Mouse (Mus musculus): ENCODE results near the gene St7. TPM values are rescaled to one million over a fixed set of nuclear protein-coding genes. Genes with fewer than 3 reads are reported as not detected.
A peak's percentile ranks its signal among the peaks of the same experiment; 100 is the strongest.
"Not testable (repeated sequence)": the region's sequence is repeated elsewhere in the genome, so short reads cannot be mapped to it uniquely, and the experiment has no call there.

Gene St7
- total RNA-seq (2014; fragmentation: Nextera tagmentation) = 30.0 and 31.2 TPM in 2 replicates
- 42.6 and 45.5 TPM in 2 replicates for total RNA-seq (2017)

DNA sequence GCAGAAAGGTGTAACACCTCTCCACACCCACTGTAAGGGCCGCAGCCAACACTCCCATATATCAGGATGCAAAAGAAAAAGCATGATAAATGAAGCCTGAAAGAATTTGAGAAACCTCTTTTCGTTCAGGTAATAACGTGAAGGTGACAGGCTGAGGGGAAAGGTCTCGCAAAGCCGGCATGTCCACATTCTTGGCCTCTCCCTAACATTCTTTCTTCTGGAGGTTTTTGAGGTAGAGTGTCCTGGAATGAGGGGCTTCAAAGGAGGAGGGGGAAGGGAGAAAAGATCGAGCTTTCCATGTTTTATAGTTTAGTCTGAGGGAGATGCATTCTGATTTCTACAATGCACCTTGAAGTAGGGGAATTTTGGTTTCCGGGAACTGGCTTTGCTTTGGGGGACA is at the start of gene St7:
TSS of gene St7 (plus strand) at position 287 of the 400 bp plus-strand sequence.
- ATAC-seq (replicated peaks; ENCODE audit: poor library complexity, severe bottlenecking) = no peak

DNA sequence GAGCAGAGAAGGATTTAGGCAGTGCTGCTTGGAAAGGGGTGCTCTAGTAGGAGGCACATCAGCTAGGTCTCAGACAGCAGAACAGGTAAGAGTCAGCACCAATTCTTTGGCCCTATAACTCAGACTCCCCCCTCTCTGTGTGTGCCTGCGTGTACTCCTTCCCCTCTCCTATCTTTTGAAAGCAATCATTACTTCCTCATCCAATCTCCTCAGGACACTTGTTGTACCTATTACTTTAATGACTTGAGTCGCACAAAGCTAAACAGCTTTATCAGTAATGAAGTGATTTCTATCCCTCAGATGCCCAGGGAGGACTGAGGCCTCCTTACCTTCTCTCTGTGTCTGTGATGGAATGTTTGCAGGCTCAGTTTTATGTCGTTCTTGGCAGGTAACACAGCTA is 46.6 kb upstream of the St7 start:
- peak; percentile 47 for ATAC-seq (replicated peaks; ENCODE audit: poor library complexity, severe bottlenecking)

DNA sequence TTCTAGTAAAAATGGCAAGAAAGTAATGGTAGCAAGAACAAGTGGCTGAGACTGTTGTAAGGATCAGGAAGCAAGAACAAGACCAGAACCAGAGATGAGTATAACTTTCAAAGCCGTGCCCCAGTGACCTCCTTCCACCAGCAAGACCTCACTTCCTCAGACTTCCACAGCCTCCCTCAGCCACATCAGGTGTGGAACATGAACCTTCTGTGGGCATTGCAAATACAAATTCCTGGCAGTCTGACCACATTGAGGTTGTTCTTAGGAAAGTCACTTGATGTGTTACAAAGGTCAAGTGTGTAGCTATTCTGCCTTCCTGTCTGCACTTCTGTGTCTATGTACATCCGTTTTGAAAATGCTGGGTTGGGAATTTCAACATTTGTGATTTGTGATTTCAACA is 40.6 kb upstream of the St7 start:
- ATAC-seq (replicated peaks; ENCODE audit: poor library complexity, severe bottlenecking) = peak; percentile 82

DNA sequence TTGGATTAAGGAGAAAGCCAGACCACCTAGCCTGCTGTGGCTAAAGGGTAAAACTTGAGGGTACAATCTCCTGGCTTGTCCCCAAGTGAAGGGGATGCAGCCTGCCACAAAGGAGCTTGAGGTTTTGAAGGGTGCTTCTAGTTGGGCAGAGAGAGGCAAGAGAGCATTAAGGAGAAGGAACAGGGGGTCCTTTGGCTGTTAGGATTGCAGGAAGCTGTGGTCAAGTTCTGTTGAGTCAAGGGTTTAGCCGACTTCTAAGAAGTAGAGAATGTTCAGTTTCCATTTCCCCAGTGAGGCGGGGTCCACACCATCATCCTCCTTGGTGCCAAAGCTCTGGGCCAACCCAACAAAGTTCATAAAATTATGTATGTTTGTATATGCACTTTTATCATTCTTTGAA is 37.7 kb upstream of the St7 start:
- peak; percentile 84 for ATAC-seq (replicated peaks; ENCODE audit: poor library complexity, severe bottlenecking)

DNA sequence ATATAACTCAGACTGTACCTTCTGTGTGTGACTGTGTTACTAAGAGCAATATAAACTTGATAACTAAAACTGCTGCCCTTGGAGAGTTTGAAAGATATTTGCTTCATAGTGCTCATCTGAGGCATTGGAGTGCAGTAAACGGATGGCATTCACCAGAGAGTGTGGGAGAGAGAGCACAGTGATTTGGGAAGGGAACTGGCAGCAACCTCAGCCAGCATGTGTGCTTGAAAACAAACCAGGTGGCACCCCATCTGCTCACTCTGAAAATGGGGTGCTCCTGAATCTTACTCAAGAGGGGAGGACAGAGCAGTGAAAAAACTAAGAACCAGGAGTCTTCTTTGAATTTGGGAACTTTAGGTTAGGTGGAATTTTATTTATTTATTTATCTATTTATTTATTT is 35.4 kb upstream of the St7 start:
- ATAC-seq (replicated peaks; ENCODE audit: poor library complexity, severe bottlenecking) = no peak

DNA sequence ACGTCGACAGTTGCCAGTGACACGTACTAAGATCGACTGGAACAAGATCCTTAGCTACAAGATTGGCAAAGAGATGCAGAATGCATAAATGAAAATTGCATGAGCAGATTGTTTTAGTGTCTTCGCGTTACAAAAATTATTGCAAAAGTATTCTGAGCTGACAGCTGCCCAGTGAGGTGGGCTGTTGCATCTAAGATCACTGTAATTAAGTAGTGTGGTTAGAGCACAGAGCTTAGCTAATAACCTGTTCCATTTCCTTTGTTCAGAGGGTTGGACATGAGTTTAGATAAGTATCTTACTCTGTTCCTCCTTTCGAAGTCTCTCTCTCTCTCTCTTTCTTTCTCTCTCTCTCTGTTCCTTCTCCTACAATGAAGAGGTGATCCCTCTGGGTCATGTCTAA is 27.4 kb upstream of the St7 start:
- peak; percentile 68 for ATAC-seq (replicated peaks; ENCODE audit: poor library complexity, severe bottlenecking)

DNA sequence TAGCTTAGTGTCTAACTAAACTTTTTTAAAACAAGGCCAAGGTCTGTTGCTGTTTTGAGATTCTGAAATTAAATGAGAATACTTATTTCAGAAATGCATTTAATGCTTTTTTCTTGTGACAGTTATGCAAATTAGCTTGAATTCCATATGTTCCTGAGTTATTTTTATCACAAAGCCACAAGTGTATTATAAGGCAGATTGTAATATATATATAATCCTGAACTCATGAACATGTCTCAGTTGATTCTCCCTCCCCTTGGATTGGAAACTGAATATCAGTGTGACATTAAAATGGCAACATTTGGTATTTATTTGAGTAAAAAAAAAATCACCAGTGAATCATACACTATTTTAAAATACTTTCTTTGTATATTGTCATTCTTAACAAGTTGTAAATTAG is 26.7 kb upstream of the St7 start:
- no peak for ATAC-seq (replicated peaks; ENCODE audit: poor library complexity, severe bottlenecking)

DNA sequence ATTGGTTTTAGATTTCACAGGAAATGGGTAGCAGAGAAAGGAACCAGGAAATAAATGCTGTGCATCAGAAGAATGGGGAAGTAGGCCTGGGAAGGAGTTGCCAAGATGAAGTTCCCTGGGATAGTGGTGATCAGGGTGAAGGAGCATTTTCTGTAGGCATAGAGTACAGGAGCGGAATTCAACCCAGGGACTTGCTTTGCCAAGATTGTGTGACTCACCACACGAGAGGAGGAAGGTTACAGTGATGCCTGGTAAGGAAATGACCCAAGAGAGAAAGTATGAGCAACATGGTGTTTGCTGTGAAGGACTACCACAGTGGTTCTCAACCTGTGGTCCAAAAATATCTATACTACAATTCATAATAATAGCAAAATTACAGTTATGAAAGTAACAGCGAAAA is 24.9 kb upstream of the St7 start:
- ATAC-seq (replicated peaks; ENCODE audit: poor library complexity, severe bottlenecking) = peak; percentile 38

DNA sequence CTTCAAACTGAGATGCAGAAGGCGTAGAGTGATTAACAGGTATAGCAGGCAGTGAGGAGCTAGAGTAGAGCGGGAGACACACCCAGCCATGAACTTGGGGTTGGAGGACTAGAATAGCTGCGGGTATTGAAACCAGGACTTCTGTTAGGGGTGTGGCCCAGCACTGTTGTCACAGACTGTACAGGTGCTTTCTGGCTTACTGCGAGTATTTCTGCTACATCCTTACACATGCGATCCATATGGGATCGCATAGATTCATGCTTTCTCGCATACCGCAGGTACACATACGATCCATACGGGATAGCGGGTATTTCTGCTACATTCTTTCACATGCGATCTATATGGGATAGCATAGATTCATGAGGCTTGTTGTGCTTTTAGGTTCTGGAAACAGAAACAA is 24.4 kb upstream of the St7 start:
- no peak for ATAC-seq (replicated peaks; ENCODE audit: poor library complexity, severe bottlenecking)

DNA sequence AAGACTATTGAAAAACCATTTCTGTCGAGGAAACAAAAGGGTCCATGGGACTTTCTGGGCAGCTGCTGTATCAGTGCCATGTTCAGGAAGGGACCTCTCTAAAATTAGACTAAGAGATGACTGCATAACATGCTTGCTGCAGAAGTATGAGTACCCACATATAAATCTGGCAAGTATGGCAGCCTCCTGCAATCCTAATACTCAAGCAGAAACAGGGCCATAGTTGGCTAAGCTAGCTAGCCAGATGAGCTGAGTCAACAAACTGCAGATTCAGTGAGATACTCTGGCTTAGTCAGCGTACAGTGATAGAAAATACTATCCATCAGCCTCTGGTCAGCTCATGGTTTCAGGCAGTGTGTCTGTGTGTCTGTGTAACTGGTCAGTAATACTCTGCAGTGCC is 22.9 kb upstream of the St7 start:
- ATAC-seq (replicated peaks; ENCODE audit: poor library complexity, severe bottlenecking) = no peak

DNA sequence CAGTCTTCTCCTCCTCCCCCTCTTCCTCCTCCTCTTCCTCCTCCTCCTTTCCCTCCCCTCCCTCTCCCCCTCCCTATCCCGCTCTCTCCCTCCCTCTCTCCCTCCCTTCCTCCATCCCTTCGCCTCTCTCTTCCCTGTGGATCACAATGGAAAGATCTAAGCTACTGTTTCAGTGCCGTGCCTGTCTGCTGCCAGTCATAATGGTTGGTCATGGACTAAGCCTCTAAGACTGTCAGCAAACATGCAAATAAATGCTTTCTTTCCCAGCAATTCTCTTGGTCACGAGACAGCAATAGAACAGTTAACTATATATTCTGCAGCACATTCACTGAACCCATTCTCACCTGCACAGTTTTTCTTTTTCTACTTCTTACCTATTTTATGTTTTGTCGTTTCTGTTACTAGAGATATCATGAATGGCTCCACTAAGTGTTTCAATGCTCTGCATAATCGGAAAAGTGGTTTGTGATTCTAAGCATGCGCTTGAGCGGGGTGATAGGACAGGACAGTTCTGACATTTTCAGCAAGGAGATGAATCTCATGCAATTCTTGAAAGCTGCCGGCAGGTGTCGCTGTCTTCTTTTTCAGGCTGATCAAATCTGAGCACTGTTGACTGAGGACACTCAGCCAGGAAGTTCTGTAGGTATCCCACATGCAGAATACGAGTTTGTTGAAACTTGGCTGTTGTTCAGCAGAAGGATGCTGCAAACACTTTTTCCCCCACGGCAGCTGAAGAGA is 17.5 kb upstream of the St7 start:
- peak; percentile 86 for ATAC-seq (replicated peaks; ENCODE audit: poor library complexity, severe bottlenecking)

DNA sequence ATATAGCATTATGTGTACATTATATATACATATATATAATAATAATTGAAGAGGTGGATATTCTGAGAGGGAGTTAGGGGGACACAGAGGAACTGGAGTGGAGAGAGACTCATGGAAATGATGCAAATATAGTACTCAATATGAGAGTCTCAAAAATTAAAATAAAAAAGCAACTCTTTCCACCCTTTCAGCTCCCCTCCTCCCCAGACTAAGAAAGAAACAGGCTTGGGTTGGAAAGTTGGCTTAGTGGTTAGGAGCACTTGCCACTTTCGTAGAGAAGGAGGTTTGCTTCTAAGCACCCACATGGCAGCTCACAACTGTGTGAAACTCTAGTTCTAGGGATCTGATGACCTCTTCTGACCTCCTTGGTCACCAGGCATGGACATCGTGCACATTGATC is 15.7 kb upstream of the St7 start:
- ATAC-seq (replicated peaks; ENCODE audit: poor library complexity, severe bottlenecking) = no peak

DNA sequence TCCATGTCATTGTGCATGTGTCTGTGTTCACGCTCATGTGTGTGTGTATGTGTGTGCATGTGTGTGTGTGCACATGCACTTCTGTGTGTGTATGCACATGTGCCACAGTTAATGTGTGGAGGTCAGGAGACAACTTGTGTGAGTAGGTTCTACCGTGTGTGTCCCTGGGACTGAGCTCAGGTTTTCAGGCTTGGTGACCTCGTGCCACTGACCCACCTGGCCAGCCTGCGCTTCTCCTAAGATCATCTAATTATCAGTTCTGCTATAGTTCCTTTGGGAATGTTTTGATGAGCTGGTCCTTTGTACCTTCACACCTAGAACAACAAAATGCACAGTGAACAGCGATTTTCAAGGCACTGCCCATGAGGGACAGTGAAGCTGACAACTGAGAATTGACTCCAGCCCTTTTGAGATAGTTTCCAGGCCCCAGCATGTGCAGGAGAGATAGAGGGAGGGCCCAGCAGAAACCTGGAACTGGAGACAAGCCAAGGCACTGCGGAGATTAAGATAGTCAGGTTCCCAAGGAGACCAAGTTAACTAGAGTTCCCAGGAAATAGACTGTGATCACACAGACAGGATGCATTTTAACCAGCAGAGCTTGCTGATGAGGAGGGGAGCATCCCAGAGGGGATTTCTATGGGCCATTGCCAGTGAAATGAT is 12.3 kb upstream of the St7 start:
- ATAC-seq (replicated peaks; ENCODE audit: poor library complexity, severe bottlenecking) = no peak

DNA sequence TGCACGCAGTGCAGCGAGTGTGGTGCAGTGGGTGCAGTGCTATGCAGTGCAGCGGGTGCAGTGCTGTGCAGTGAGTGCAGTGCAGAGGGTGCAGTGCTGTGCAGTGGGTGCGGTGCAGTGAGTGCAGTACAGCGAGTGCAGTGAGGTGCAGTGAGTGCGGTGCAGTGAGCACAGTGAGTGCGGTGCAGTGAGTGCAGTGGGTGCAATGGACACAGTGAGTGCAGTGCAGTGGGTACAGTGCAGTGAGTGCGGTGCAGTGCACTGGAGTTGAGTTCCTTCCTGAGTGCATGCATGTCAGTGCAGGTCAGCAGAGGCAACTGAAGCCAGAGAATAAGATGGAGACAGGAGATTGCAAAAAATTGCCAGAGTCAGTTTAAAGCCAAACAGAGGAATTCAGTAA is 10.9 kb upstream of the St7 start:
- no peak; the same call in 1 of the 2 replicates for ATAC-seq (replicated peaks; ENCODE audit: poor library complexity, severe bottlenecking)

DNA sequence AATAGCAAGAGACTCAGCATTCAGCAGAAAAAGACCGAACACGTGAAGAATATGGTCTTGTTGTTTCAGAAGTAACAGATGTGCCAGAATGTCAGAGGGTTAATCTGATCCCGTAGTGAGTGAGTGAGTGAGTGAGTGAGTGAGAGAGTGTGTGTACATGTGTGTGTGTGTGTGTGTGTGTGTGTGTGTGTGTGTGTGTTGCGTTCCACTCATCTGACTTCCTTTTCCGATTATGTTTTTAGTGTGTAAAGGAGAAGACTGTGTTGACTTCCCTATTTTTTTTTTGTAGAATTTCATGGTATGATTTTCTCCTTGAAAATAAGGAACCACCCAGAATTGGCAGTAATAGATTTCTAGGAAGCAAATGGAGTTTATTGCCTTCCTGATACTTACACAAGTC is 4.1 kb upstream of the St7 start:
- ATAC-seq (replicated peaks; ENCODE audit: poor library complexity, severe bottlenecking) = peak; percentile 83

DNA sequence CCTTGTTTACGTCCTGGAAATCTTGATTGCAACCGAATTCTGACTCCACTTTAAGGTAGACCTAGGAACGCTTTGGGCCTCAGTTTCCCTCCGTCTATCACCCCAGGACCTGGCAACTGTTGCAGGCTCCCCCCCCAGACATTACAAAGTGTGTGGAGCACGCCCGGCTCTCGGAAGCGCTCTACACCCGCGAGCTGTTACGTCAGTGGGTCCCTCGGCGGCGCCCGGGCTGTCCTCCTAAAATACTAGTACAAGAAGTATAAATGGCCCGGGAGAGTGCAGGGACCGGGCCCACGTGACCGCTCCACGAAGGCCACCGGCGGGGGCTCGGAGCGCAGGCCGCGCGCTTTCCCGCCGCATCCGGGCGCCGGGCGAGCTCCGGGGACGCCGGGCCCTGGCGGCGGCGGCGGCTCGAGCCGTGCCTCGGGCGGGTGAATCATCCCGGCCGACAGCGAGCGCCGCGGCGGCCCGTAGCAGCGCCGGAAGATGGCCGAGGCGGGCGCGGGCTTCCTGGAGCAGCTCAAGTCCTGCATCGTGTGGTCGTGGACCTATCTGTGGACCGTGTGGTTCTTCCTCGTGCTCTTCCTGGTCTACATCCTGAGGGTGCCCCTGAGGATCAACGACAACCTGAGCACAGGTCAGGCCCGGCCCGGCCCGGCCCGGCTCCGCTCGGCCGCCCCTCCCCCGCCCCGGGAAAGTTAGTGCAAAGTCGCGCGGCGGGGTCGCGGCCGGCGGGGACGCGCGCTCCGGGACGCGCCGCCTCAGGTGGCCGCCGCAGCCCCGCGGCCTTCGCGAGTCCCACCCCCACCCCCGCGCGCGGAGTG is 1.2 kb downstream of the St7 start:
- peak; percentile 57 for ATAC-seq (replicated peaks; ENCODE audit: poor library complexity, severe bottlenecking)

DNA sequence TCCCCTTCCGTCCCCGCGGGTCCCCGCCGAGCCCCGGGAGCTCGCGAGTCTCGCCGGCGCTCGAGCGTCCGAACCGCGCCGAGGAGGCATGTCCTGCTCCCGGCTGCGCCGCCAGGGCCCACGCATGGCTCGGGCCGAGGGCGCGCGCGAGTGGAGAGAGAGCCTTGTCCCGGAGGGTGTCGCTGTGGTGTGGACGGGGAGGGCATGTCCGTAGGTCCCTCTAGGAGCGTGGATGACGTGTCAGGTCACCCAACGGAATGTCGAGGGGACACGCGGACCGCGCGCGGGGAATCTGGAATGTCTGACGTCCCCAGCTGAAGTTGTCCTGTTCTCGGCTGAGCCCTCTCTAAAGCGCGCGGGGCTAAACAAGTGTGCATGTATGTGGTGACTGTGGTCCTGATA is 1.8 kb downstream of the St7 start:
- ATAC-seq (replicated peaks; ENCODE audit: poor library complexity, severe bottlenecking) = peak; percentile 82

DNA sequence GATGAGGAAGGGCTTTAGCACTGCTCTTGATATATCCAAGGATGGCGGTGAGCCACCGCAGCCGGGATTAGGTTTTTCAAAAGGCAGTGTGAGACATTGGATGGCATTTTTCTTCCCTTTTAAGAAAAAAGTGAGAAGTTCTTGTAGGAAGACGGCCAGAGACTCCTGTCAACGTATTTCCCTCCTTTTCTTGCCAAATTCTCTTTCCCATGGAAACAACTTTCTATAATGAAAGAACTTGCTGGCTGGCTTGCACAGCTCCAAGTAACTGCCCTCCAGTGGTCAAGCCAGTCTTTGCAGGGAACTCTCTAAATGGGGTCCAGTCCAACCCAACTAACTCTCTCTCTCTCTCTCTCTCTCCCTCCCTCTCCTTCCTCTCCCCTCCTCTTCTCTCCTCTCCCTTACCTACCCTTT is 3.6 kb downstream of the St7 start:
- peak; percentile 32; the same call in 1 of the 2 replicates for ATAC-seq (replicated peaks; ENCODE audit: poor library complexity, severe bottlenecking)

DNA sequence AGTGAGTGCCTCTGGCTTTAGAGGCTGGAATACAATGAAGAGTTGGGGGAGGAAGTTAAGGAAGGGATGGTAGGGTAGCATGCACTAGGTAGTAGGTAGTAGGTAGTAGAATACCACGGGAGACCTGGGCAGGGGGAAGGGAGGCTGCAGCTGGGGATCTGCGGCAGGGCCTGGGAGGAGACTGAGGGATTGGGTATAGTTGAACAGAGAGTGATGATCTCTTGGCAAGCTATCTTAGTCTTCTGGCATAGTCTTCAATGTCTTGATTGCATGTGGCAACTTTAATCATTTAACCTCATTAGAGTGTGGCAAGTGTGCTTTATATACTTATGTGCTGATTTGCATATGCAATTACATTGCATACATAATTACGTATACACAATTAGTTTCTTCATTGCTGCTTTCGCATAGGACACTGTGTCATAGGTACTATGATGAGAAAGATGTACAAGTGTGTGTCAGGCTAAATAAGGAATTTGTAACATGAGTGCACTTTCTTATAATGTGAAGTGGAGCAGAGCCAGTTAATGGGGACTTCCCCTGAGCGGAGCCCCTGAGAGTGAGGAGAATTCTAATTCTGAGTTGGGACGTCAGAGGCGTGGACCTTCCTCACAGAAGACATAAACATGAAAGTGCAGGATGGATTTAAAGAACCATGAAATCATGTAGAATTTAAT is 8.3 kb downstream of the St7 start:
- ATAC-seq (replicated peaks; ENCODE audit: poor library complexity, severe bottlenecking) = no peak

DNA sequence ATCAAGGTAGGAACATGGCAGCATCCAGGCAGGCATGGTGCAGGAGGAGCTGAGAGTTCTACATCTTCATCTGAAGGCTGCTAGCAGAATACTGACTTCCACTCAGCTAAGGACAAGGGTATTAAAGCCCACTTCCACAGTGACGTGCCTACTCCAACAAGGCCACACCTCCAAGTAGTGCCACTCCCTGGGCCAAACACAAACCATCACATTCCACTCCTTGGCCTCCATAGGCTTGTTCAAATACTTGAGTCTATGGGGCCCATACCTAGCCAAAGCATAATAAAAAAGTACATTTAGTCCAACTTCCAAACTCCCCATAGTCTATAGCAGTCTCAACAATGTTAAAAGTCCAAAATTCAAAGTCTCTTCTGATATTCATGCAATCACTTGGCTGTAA is 11.3 kb downstream of the St7 start:
- not testable (repeated sequence) for ATAC-seq (replicated peaks; ENCODE audit: poor library complexity, severe bottlenecking)

DNA sequence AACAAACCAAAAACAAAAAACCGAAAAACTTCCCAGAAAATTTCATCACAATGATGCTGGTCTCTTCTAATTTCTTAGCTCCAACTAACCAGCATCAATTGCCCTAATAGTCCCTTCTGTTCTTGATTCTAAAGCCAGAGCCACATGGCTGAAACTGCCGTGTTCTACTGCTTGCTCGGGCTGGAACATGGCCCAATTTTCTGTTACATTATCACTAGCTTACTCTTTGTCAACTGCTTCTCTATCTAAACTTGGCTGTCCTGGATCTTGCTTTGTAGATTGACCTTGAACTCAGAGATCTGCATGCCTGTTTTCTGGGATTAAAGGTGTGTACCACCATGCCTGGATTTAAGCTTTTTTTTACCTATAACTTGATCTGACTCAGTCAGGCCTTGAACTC is 13.2 kb downstream of the St7 start:
- ATAC-seq (replicated peaks; ENCODE audit: poor library complexity, severe bottlenecking) = no peak

Measured in granulocyte monocyte progenitor cell, adult 5-6 weeks (primary cell).